Comparison of ENCODE assay signal across 8 mouse cellular contexts in genomic region chr2:11338931-11339839, GRCm38 (mm10).
DNase-seq lines count a peak whose midpoint lies in the region.

No protein-coding gene starts in this region.

- intact Hi-C loops in heart, postnatal 36 days (cut with DNase I): no loop called here

- DNase-seq in heart, adult 18-20 months: peak; percentile 30 to 40
- no peak for DNase-seq in heart, postnatal 36 days
- peak; percentile 9 for DNase-seq in urinary bladder, postnatal 14 days (ENCODE audit: low spot score)
- DNase-seq in urinary bladder, postnatal 4 days (ENCODE audit: low spot score in 2 of 2): no peak
- peak; percentile 76 for DNase-seq in induced T-regulatory cell, adult 2 months (ENCODE audit: low read depth)
- peak; percentile 74 for DNase-seq in lung, postnatal 36 days
- DNase-seq in embryo, embryonic 11 days: no peak
- DNase-seq in spleen, postnatal 14 days (ENCODE audit: low spot score in 2 of 2): no peak

Comparison
In these comparisons a context has a peak if more than half of its experiments do, and no peak if none do; other contexts are left out.
1. DNase-seq: peak in heart, adult 18-20 months (2 of 2), urinary bladder, postnatal 14 days (single experiment), induced T-regulatory cell, adult 2 months (single experiment) and lung, postnatal 36 days (single experiment); none in heart, postnatal 36 days (0 of 2), urinary bladder, postnatal 4 days (0 of 2), embryo, embryonic 11 days (single experiment) and spleen, postnatal 14 days (0 of 2).